Mouse (Mus musculus) midbrain, embryonic 15.5 days (tissue): ENCODE results near the gene Rab10. TPM values are rescaled to one million over a fixed set of nuclear protein-coding genes. Genes with fewer than 3 reads are reported as not detected.
"Not testable (repeated sequence)": the region's sequence is repeated elsewhere in the genome, so short reads cannot be mapped to it uniquely, and the experiment has no call there.

ENCODE experiments used
- ATAC-seq: fragments of 200-750 bp; cut with Nextera tagmentation; replicated peaks from 2 replicates; pipeline ENCODE4 v1.8.0; 2017; ENCODE audit warnings: moderate TSS enrichment
- H3K27ac ChIP-seq: fragments of 300-500 bp; sonication (generic); 2 replicates; pipeline ENCODE4 v1.5.1; 2015; ENCODE audit warnings: mild to moderate bottlenecking, inconsistent platforms
- H3K27me3 ChIP-seq: fragments of 300-500 bp; sonication (generic); replicated peaks from 2 replicates; pipeline ENCODE4 v1.6.1; 2015; ENCODE audit warnings: inconsistent platforms
- H3K36me3 ChIP-seq: fragments of 300-500 bp; sonication (generic); replicated peaks from 2 replicates; pipeline ENCODE4 v1.6.1; 2015; ENCODE audit warnings: inconsistent platforms
- H3K4me1 ChIP-seq: fragments of 300-500 bp; sonication (generic); 2 replicates; pipeline ENCODE4 v1.6.1; 2015; ENCODE audit warnings: inconsistent platforms
- H3K4me2 ChIP-seq: fragments of 300-500 bp; sonication (generic); 2 replicates; pipeline ENCODE4 v1.6.1; 2015; ENCODE audit warnings: inconsistent platforms, mild to moderate bottlenecking, moderate library complexity
- H3K4me3 ChIP-seq: fragments of 300-500 bp; sonication (generic); 2 replicates; pipeline ENCODE4 v1.5.1; 2015; ENCODE audit warnings: mild to moderate bottlenecking, inconsistent platforms
- H3K9ac ChIP-seq: fragments of 300-500 bp; sonication (generic); 2 replicates; pipeline ENCODE4 v1.6.1; 2015; ENCODE audit warnings: mild to moderate bottlenecking, inconsistent platforms
- H3K9me3 ChIP-seq: fragments of 300-500 bp; sonication (generic); 2 replicates; pipeline ENCODE4 v1.6.1; 2016; ENCODE audit warnings: inconsistent platforms
- WGBS: fragments of 180-500 bp; shearing (Covaris S2); methylation state at CpG from one replicate; pipeline ENCODE4 v1.1.7; 2015; ENCODE audit warnings: mixed read lengths; 5-methylcytosine and 5-hydroxymethylcytosine counted together
- polyA plus RNA-seq: library from polyadenylated mRNA; unstranded; fragments of >200 nt; fragmentation: Nextera tagmentation; extraction: Ambion mirVana; gene quantifications from 2 replicates; pipeline ENCODE4 v1.2.1, GENCODE M21; 2015

Rab10 gene
- polyA plus RNA-seq, 1 experiment from 2014 or later: 148 TPM

GRCm38 (mm10) chr12:3323241-3323640 lies 13.5 kb upstream of the Rab10 start:
- Histone ChIP-seq H3K9ac (no peak overlapping the region), H3K27me3 (no peaks in the 10 kb centered on the region), H3K36me3 (no peaks in the 10 kb centered on the region), H3K27ac (no peak overlapping the region), H3K9me3 (no peaks in the 10 kb centered on the region), H3K4me1 (no peaks in the 10 kb centered on the region), H3K4me2 (no peak overlapping the region), H3K4me3 (no peak overlapping the region)
- WGBS: 82% methylated on average over 6 of the region's 6 CpGs
- ATAC-seq: no peak

GRCm38 (mm10) chr12:3319377-3319776 lies 9.6 kb upstream of the Rab10 start:
- WGBS: 86% methylated on average over 4 of the region's 4 CpGs
- Histone ChIP-seq H3K27me3 (no peaks in the 10 kb centered on the region), H3K9me3 (no peaks in the 10 kb centered on the region), H3K4me3 (no peak overlapping the region), H3K4me1 (no peaks in the 10 kb centered on the region), H3K27ac (no peak overlapping the region), H3K9ac (no peak overlapping the region), H3K36me3 (no peaks in the 10 kb centered on the region), H3K4me2 (no peak overlapping the region)
- no peak for ATAC-seq

GRCm38 (mm10) chr12:3316937-3317336 lies 7.2 kb upstream of the Rab10 start:
- Histone ChIP-seq H3K4me2 (no peak overlapping the region), H3K27ac (no peak overlapping the region), H3K27me3 (no peaks in the 10 kb centered on the region), H3K9me3 (no peaks in the 10 kb centered on the region), H3K4me1 (no peaks in the 10 kb centered on the region), H3K36me3 (no peaks in the 10 kb centered on the region), H3K4me3 (no peak overlapping the region), H3K9ac (no peak overlapping the region)
- no peak for ATAC-seq
- WGBS: 70% methylated on average over 3 of the region's 3 CpGs

- Histone ChIP-seq H3K9ac (no peak overlapping the region), H3K36me3 (no peaks in the 10 kb centered on the region), H3K27me3 (no peaks in the 10 kb centered on the region), H3K4me2 (no peak overlapping the region), H3K9me3 (no peaks in the 10 kb centered on the region), H3K27ac (no peak overlapping the region), H3K4me3 (no peak overlapping the region), H3K4me1 (no peaks in the 10 kb centered on the region)
- no peak for ATAC-seq
- WGBS: 52% methylated on average over 2 of the region's 2 CpGs
Measured at GRCm38 (mm10) chr12:3316083-3316482, 6.3 kb upstream of the Rab10 start.

- Histone ChIP-seq H3K9ac (no peak overlapping the region), H3K4me3 (no peak overlapping the region), H3K27ac (no peak overlapping the region), H3K27me3 (no peaks in the 10 kb centered on the region), H3K4me2 (no peak overlapping the region), H3K9me3 (no peaks in the 10 kb centered on the region), H3K36me3 (no peaks in the 10 kb centered on the region), H3K4me1 (peaks cover 8% of the 10 kb centered on the region)
- WGBS: 88% methylated on average over 3 of the region's 3 CpGs
- ATAC-seq: no peak
Measured at GRCm38 (mm10) chr12:3312886-3313285, 3.1 kb upstream of the Rab10 start.

GRCm38 (mm10) chr12:3310321-3310692 lies 538 bp upstream of the Rab10 start:
- Histone ChIP-seq H3K9me3 (no peaks in the 10 kb centered on the region), H3K27me3 (no peaks in the 10 kb centered on the region), H3K27ac (peak overlapping the region; percentile 93), H3K4me2 (peak overlapping the region; percentile 91), H3K4me3 (peak overlapping the region; percentile 76), H3K4me1 (peaks cover 28% of the 10 kb centered on the region), H3K9ac (peak overlapping the region; percentile 81), H3K36me3 (no peaks in the 10 kb centered on the region)
- no peak for ATAC-seq
- WGBS: 1% methylated on average over 15 of the region's 15 CpGs

- H3K9ac ChIP-seq: peak overlapping the region; percentile 73
Measured at GRCm38 (mm10) chr12:3308541-3309241, 1.1 kb downstream of the Rab10 start.

GRCm38 (mm10) chr12:3307587-3307986 lies 2.2 kb downstream of the Rab10 start:
- peaks cover 28% of the 10 kb centered on the region for H3K4me1 ChIP-seq
- 40% methylated on average over 6 of the region's 6 CpGs for WGBS
- H3K9ac ChIP-seq: peak overlapping the region; percentile 39
- H3K27me3 ChIP-seq: no peaks in the 10 kb centered on the region
- H3K9me3 ChIP-seq: no peaks in the 10 kb centered on the region
- no peak for ATAC-seq
- H3K4me3 ChIP-seq: peak overlapping the region; percentile 76
- no peak overlapping the region for H3K27ac ChIP-seq
- no peaks in the 10 kb centered on the region for H3K36me3 ChIP-seq
- peak overlapping the region; percentile 79 for H3K4me2 ChIP-seq

More at GRCm38 (mm10) chr12:3308541-3309241, 1.1 kb downstream of the Rab10 start:
- peak overlapping the region; percentile 93 for H3K27ac ChIP-seq
- no peaks in the 10 kb centered on the region for H3K36me3 ChIP-seq
- peaks cover 28% of the 10 kb centered on the region for H3K4me1 ChIP-seq
- H3K4me2 ChIP-seq: peak overlapping the region; percentile 79
- no peaks in the 10 kb centered on the region for H3K9me3 ChIP-seq
- no peak; the same call in 1 of the 2 replicates for ATAC-seq
- H3K4me3 ChIP-seq: peak overlapping the region; percentile 76
- H3K27me3 ChIP-seq: no peaks in the 10 kb centered on the region
- WGBS: 4% methylated on average over 19 of the region's 19 CpGs

- Histone ChIP-seq H3K4me2 (no peak overlapping the region), H3K27ac (no peak overlapping the region), H3K9me3 (no peaks in the 10 kb centered on the region), H3K9ac (no peak overlapping the region), H3K36me3 (no peaks in the 10 kb centered on the region), H3K4me3 (no peak overlapping the region), H3K4me1 (peaks cover 21% of the 10 kb centered on the region), H3K27me3 (no peaks in the 10 kb centered on the region)
- ATAC-seq: no peak
- 92% methylated on average over 2 of the region's 2 CpGs for WGBS
Measured at GRCm38 (mm10) chr12:3305238-3305637, 4.5 kb downstream of the Rab10 start.

- not testable (repeated sequence) for ATAC-seq, H3K4me1 ChIP-seq
- WGBS: 92% methylated on average over 6 of the region's 6 CpGs
Measured at GRCm38 (mm10) chr12:3297622-3298021, 12.1 kb downstream of the Rab10 start.

GRCm38 (mm10) chr12:3296056-3296455 lies 13.7 kb downstream of the Rab10 start:
- H3K36me3 ChIP-seq: no peaks in the 10 kb centered on the region
- no peak overlapping the region for H3K4me3 ChIP-seq
- H3K4me2 ChIP-seq: no peak overlapping the region
- no peak overlapping the region for H3K9ac ChIP-seq
- H3K4me1 ChIP-seq: no peaks in the 10 kb centered on the region
- WGBS: 91% methylated on average over 2 of the region's 2 CpGs
- no peak for ATAC-seq
- no peaks in the 10 kb centered on the region for H3K27me3 ChIP-seq
- H3K9me3 ChIP-seq: no peaks in the 10 kb centered on the region
- H3K27ac ChIP-seq: no peak overlapping the region

More at GRCm38 (mm10) chr12:3297622-3298021, 12.1 kb downstream of the Rab10 start:
- H3K4me2 ChIP-seq, H3K4me3 ChIP-seq, H3K27ac ChIP-seq, H3K36me3 ChIP-seq, H3K27me3 ChIP-seq, H3K9ac ChIP-seq, H3K9me3 ChIP-seq: not testable (repeated sequence)

GRCm38 (mm10) chr12:3291849-3292248 lies 17.9 kb downstream of the Rab10 start:
- Histone ChIP-seq H3K4me3 (no peak overlapping the region), H3K27ac (no peak overlapping the region), H3K4me2 (no peak overlapping the region), H3K9me3 (no peaks in the 10 kb centered on the region), H3K4me1 (no peaks in the 10 kb centered on the region), H3K9ac (no peak overlapping the region), H3K27me3 (no peaks in the 10 kb centered on the region), H3K36me3 (no peaks in the 10 kb centered on the region)
- WGBS: 94% methylated on average over 1 of the region's 1 CpGs
- no peak for ATAC-seq

GRCm38 (mm10) chr12:3291038-3291437 lies 18.7 kb downstream of the Rab10 start:
- ATAC-seq: no peak
- WGBS: 97% methylated on average over 4 of the region's 4 CpGs
- H3K4me1 ChIP-seq: no peaks in the 10 kb centered on the region
- H3K27ac ChIP-seq: no peak overlapping the region
- H3K9me3 ChIP-seq: no peaks in the 10 kb centered on the region
- no peaks in the 10 kb centered on the region for H3K36me3 ChIP-seq
- H3K9ac ChIP-seq: no peak overlapping the region
- no peak overlapping the region for H3K4me3 ChIP-seq
- no peaks in the 10 kb centered on the region for H3K27me3 ChIP-seq
- no peak overlapping the region for H3K4me2 ChIP-seq
